Mouse (Mus musculus): ENCODE data around the gene Aqp9.

- TF ChIP-seq CTCF (IDR thresholded peaks at IDR 0.05; ENCODE audit: control insufficient read depth, insufficient read depth, low read length) = no peak
- no peak for TF ChIP-seq POLR2A (IDR thresholded peaks at IDR 0.05; ENCODE audit: borderline replicate concordance, control insufficient read depth, low read depth, low read length)
These were observed 47.6 kb downstream of the Aqp9 start for GRCm38 (mm10) chr9:71120924-71121323.

Data from bone marrow, adult 2 months (tissue).